Mouse (Mus musculus): ENCODE data around the gene Olfr222. TPM values are rescaled to one million over a fixed set of nuclear protein-coding genes. Genes with fewer than 3 reads are reported as not detected.

Gene Olfr222
- polyA plus RNA-seq, 1 experiment: not detected

DNA sequence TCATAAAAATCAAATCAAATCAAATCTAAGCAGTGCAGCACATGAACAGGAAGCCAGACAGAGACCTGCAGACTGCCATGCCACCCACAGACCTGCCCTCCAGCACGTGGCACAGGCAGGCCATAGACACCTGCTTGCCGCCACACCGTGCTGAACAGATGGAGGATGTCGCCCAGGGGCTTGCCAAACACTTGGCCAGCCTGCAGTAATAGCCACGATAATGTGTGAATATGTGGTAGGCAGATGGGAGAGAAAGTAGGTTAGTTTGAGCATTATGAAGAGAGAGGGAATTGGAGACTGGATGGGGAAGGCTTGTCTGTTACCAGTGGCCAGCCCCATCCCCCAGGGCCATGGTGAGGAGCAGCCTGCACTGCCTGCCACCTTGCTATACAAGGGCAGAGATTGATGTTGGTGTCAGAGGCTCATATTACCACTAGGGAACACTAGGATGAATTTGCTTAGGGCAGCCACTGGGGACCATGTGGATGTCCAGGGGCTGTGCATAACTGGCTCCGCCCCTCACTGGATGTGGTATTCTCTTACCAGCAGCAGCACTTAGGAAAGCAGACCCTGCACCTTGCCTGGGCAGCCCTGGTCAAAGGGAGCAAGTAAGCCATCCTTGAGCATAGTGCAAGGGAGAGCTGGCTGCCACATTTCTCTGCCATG, 45.0 kb downstream of the Olfr222 start:
- no peak for TF ChIP-seq EP300 (IDR thresholded peaks at IDR 0.05; ENCODE audit: insufficient read depth, low read depth, low read length)
- TF ChIP-seq POLR2A (IDR thresholded peaks at IDR 0.05; ENCODE audit: insufficient read depth, low read length): no peak
- TF ChIP-seq CTCF (IDR thresholded peaks at IDR 0.05; ENCODE audit: low read depth, low read length): no peak
- Histone ChIP-seq H3K9me3 (replicated peaks; ENCODE audit: control insufficient read depth, insufficient read depth, low read length, poor library complexity, severe bottlenecking) (no peaks in the 10 kb centered on the region), H3K27ac (ENCODE audit: insufficient read depth, low read length) (no peak overlapping the region), H3K9ac (ENCODE audit: low read depth, poor library complexity, severe bottlenecking) (no peak overlapping the region), H3K4me3 (ENCODE audit: low read depth, low read length) (no peak overlapping the region), H3K36me3 (ENCODE audit: control insufficient read depth, insufficient read depth, low read length, poor library complexity, severe bottlenecking) (no peaks in the 10 kb centered on the region), H3K27me3 (ENCODE audit: control insufficient read depth, insufficient read depth, low read length, poor library complexity, severe bottlenecking) (no peaks in the 10 kb centered on the region), H3K4me1 (ENCODE audit: control insufficient read depth, insufficient read depth, low read length) (no peaks in the 10 kb centered on the region)

DNA sequence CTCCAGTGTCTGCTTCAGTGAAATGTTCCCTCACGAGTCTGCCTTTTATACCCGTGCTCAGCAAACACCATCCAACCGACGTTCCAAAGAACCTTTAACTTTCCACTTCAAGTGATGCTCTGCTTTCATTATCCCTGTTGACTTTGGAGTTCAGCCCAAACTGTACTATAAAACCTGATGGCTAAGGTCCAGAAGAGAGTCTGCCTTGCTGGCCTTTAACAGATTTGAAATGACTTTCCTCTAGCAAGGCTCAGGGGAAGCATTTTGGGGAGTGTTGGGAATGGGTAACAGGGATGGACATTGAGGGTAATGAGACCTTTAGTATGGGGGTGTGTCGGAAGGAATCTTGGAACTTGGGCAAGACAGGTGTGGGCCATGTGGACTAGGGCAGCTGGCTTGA, 45.8 kb downstream of the Olfr222 start:
- no peak overlapping the region for H3K4me3 ChIP-seq (ENCODE audit: low read depth, low read length)
- no peaks in the 10 kb centered on the region for H3K9me3 ChIP-seq (replicated peaks; ENCODE audit: control insufficient read depth, insufficient read depth, low read length, poor library complexity, severe bottlenecking)
- TF ChIP-seq CTCF (IDR thresholded peaks at IDR 0.05; ENCODE audit: low read depth, low read length): no peak
- no peak for TF ChIP-seq EP300 (IDR thresholded peaks at IDR 0.05; ENCODE audit: insufficient read depth, low read depth, low read length)
- TF ChIP-seq POLR2A (IDR thresholded peaks at IDR 0.05; ENCODE audit: insufficient read depth, low read length): no peak
- H3K36me3 ChIP-seq (ENCODE audit: control insufficient read depth, insufficient read depth, low read length, poor library complexity, severe bottlenecking): no peaks in the 10 kb centered on the region
- H3K9ac ChIP-seq (ENCODE audit: low read depth, poor library complexity, severe bottlenecking): no peak overlapping the region
- H3K4me1 ChIP-seq (ENCODE audit: control insufficient read depth, insufficient read depth, low read length): no peaks in the 10 kb centered on the region
- no peaks in the 10 kb centered on the region for H3K27me3 ChIP-seq (ENCODE audit: control insufficient read depth, insufficient read depth, low read length, poor library complexity, severe bottlenecking)
- H3K27ac ChIP-seq (ENCODE audit: insufficient read depth, low read length): no peak overlapping the region

DNA sequence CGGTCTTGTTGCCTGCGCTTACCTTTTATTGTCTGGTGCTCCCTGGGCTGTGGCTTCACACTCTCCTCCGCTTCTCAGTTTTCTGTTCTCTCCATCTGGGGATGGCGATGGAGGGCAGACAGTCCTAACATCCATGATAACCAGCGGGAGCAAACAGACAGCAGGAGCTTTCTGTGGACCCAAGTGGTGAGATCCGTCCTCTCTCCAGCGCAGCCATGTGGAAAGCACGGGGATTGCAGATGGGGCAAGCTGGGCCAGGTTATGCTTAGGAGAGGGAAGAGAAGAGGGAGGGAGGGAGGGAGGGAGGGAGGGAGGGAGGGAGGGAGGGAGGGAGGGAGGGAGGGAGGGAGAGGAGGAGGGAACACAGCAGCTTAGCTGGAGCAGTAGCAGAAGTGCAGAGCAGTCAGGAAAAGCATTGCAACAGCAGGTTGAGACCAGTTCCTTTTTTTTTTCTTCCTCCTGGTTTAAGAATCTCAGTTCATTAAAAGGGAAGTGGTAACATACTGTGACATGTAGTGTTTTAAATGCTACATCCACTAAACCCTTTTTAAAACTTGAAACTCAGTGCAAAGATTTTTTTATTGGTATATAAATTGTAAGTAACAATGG, 49.5 kb downstream of the Olfr222 start, which contains the start of gene Zkscan17:
Gene Zkscan17 (minus strand): TSS at position 280 of the 609 bp plus-strand sequence.
- Histone ChIP-seq H3K27ac (ENCODE audit: insufficient read depth, low read length) (no peak within 1 kb of the TSS), H3K9me3 (replicated peaks; ENCODE audit: control insufficient read depth, insufficient read depth, low read length, poor library complexity, severe bottlenecking) (peaks cover 4% of the 10 kb centered on the region; the same call in 1 of the 2 replicates), H3K27me3 (ENCODE audit: control insufficient read depth, insufficient read depth, low read length, poor library complexity, severe bottlenecking) (no peaks in the 10 kb centered on the region), H3K4me1 (ENCODE audit: control insufficient read depth, insufficient read depth, low read length) (no peaks in the 10 kb centered on the region), H3K4me3 (ENCODE audit: low read depth, low read length) (peak within 1 kb of the TSS; percentile 47), H3K9ac (ENCODE audit: low read depth, poor library complexity, severe bottlenecking) (peak within 1 kb of the TSS; percentile 41; the same call in 1 of the 2 replicates), H3K36me3 (ENCODE audit: control insufficient read depth, insufficient read depth, low read length, poor library complexity, severe bottlenecking) (no peaks in the 10 kb centered on the region)
- TF ChIP-seq EP300 (IDR thresholded peaks at IDR 0.05; ENCODE audit: insufficient read depth, low read depth, low read length) (no peak), CTCF (IDR thresholded peaks at IDR 0.05; ENCODE audit: low read depth, low read length) (peak; percentile 49)

DNA sequence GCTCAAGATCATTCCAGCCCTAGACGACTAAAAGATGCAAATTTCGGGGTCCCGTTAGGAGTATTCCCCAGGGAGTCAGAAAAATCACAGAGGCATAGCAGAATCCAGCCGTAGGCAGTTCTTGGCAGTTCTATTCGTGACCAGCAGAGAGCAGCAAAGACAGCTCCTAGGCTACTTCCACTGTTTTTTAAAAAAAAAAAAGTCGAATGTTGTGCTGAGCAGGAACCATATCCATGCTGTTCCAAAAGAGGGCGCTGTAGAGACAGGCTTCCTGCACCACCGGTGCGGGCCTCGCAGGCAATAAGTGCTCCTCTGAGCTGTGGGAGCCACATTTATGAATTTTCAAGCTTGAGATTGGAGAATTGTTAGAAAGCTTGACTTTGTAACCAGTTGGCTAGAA, 50.8 kb downstream of the Olfr222 start:
- H3K27ac ChIP-seq (ENCODE audit: insufficient read depth, low read length): no peak overlapping the region
- no peaks in the 10 kb centered on the region for H3K27me3 ChIP-seq (ENCODE audit: control insufficient read depth, insufficient read depth, low read length, poor library complexity, severe bottlenecking)
- peaks cover 4% of the 10 kb centered on the region; the same call in 1 of the 2 replicates for H3K9me3 ChIP-seq (replicated peaks; ENCODE audit: control insufficient read depth, insufficient read depth, low read length, poor library complexity, severe bottlenecking)
- H3K4me3 ChIP-seq (ENCODE audit: low read depth, low read length): no peak overlapping the region
- H3K4me1 ChIP-seq (ENCODE audit: control insufficient read depth, insufficient read depth, low read length): peaks cover 5% of the 10 kb centered on the region
- H3K36me3 ChIP-seq (ENCODE audit: control insufficient read depth, insufficient read depth, low read length, poor library complexity, severe bottlenecking): no peaks in the 10 kb centered on the region
- peak overlapping the region; percentile 41; the same call in 1 of the 2 replicates for H3K9ac ChIP-seq (ENCODE audit: low read depth, poor library complexity, severe bottlenecking)
- TF ChIP-seq POLR2A (IDR thresholded peaks at IDR 0.05; ENCODE audit: insufficient read depth, low read length) (no peak), CTCF (IDR thresholded peaks at IDR 0.05; ENCODE audit: low read depth, low read length) (peak; percentile 73)

DNA sequence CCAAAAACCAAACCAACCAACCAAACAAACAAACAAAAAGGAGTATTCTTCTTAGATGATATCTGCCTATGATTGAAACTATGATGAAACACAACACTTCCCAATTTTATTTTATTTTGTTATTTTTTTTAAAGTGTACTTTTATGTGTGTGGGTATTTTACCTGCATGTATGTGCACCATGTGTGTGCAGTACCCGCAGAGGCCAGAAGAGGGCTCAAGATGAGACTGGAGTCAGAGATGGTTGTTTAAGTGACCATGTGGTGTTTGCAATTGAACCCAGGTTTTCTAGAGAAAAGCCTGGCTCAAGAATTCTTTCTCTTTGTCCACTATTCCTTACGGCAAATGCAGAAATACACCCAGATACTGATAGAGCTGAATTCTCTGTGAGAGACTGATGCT, 51.9 kb downstream of the Olfr222 start:
- Histone ChIP-seq H3K9ac (ENCODE audit: low read depth, poor library complexity, severe bottlenecking) (no peak overlapping the region), H3K4me3 (ENCODE audit: low read depth, low read length) (no peak overlapping the region), H3K27me3 (ENCODE audit: control insufficient read depth, insufficient read depth, low read length, poor library complexity, severe bottlenecking) (no peaks in the 10 kb centered on the region), H3K9me3 (replicated peaks; ENCODE audit: control insufficient read depth, insufficient read depth, low read length, poor library complexity, severe bottlenecking) (peaks cover 4% of the 10 kb centered on the region; the same call in 1 of the 2 replicates), H3K27ac (ENCODE audit: insufficient read depth, low read length) (no peak overlapping the region), H3K4me1 (ENCODE audit: control insufficient read depth, insufficient read depth, low read length) (peaks cover 5% of the 10 kb centered on the region), H3K36me3 (ENCODE audit: control insufficient read depth, insufficient read depth, low read length, poor library complexity, severe bottlenecking) (no peaks in the 10 kb centered on the region)
- TF ChIP-seq POLR2A (IDR thresholded peaks at IDR 0.05; ENCODE audit: insufficient read depth, low read length) (no peak), EP300 (IDR thresholded peaks at IDR 0.05; ENCODE audit: insufficient read depth, low read depth, low read length) (no peak)

Other genes starting within 250 kb of the Olfr222 start
- gene Prss38, start 200.6 kb downstream of the Olfr222 start, polyA plus RNA-seq (2011; ENCODE audit: insufficient read depth, insufficient read length, low read depth, missing spikeins): 0.48 TPM in 1 of 2 replicates, not detected in the other
- 12.6 and 13.7 TPM in 2 replicates for gene Jmjd4, start 126.2 kb downstream of the Olfr222 start, polyA plus RNA-seq (2011; ENCODE audit: insufficient read depth, insufficient read length, low read depth, missing spikeins)
- gene Snap47, start 125.0 kb downstream of the Olfr222 start, polyA plus RNA-seq (2011; ENCODE audit: insufficient read depth, insufficient read length, low read depth, missing spikeins): 70.4 and 78.6 TPM in 2 replicates
- gene Zfp867, start 103.8 kb downstream of the Olfr222 start, polyA plus RNA-seq (2011; ENCODE audit: insufficient read depth, insufficient read length, low read depth, missing spikeins): 7.5 and 9.4 TPM in 2 replicates
- gene Zkscan17, start 49.5 kb downstream of the Olfr222 start, polyA plus RNA-seq (2011; ENCODE audit: insufficient read depth, insufficient read length, low read depth, missing spikeins): 52.5 and 56.8 TPM in 2 replicates
- 0.17 TPM in 1 of 2 replicates, not detected in the other for gene Nlrp3, start 34.7 kb downstream of the Olfr222 start, polyA plus RNA-seq (2011; ENCODE audit: insufficient read depth, insufficient read length, low read depth, missing spikeins)
- not detected in 2 replicates for gene Olfr223, start 17.1 kb upstream of the Olfr222 start, polyA plus RNA-seq (2011; ENCODE audit: insufficient read depth, insufficient read length, low read depth, missing spikeins)
- 85.9 and 89.9 TPM in 2 replicates for gene Mprip, start 85.1 kb upstream of the Olfr222 start, polyA plus RNA-seq (2011; ENCODE audit: insufficient read depth, insufficient read length, low read depth, missing spikeins)
- 5.3 and 7.0 TPM in 2 replicates for gene Pld6, start 211.4 kb upstream of the Olfr222 start, polyA plus RNA-seq (2011; ENCODE audit: insufficient read depth, insufficient read length, low read depth, missing spikeins)
- gene Flcn, start 233.8 kb upstream of the Olfr222 start, polyA plus RNA-seq (2011; ENCODE audit: insufficient read depth, insufficient read length, low read depth, missing spikeins): 17.1 and 17.8 TPM in 2 replicates